Mouse (Mus musculus) heart, embryonic 15.5 days (tissue): ENCODE measurements around the gene Clec4f. TPM values are rescaled to one million over a fixed set of nuclear protein-coding genes. Genes with fewer than 3 reads are reported as not detected.
"Not testable (repeated sequence)": the region's sequence is repeated elsewhere in the genome, so short reads cannot be mapped to it uniquely, and the experiment has no call there.

Source experiments
- ATAC-seq: fragments of 200-750 bp; cut with Nextera tagmentation; replicated peaks from 2 replicates; pipeline ENCODE4 v1.8.0; 2017; ENCODE audit warnings: low read depth, moderate TSS enrichment; ENCODE audit not compliant: insufficient number of reproducible peaks, insufficient read depth, low FRiP score
- H3K27ac ChIP-seq: fragments of 300-500 bp; sonication (generic); 2 replicates; pipeline ENCODE4 v1.5.1; 2015; ENCODE audit warnings: mild to moderate bottlenecking, inconsistent platforms
- H3K27me3 ChIP-seq: fragments of 300-500 bp; sonication (generic); 2 replicates; pipeline ENCODE4 v1.6.1; 2015; ENCODE audit warnings: inconsistent platforms
- H3K36me3 ChIP-seq: fragments of 300-500 bp; sonication (generic); 2 replicates; pipeline ENCODE4 v1.6.1; 2015; ENCODE audit warnings: mild to moderate bottlenecking, inconsistent platforms
- H3K4me1 ChIP-seq: fragments of 300-500 bp; sonication (generic); replicated peaks from 2 replicates; pipeline ENCODE4 v1.6.1; 2015; ENCODE audit warnings: inconsistent platforms
- H3K4me2 ChIP-seq: fragments of 300-500 bp; sonication (generic); 2 replicates; pipeline ENCODE4 v1.6.1; 2015; ENCODE audit warnings: inconsistent platforms, mild to moderate bottlenecking, moderate library complexity
- H3K4me3 ChIP-seq: fragments of 300-500 bp; sonication (generic); 2 replicates; pipeline ENCODE4 v1.5.1; 2015; ENCODE audit warnings: mild to moderate bottlenecking, inconsistent platforms
- H3K9ac ChIP-seq: fragments of 300-500 bp; sonication (generic); 2 replicates; pipeline ENCODE4 v1.6.1; 2015; ENCODE audit warnings: mild to moderate bottlenecking, inconsistent platforms
- H3K9me3 ChIP-seq: fragments of 300-500 bp; sonication (generic); replicated peaks from 2 replicates; pipeline ENCODE4 v1.6.1; 2016; ENCODE audit warnings: inconsistent platforms
- WGBS: fragments of 180-500 bp; shearing (Covaris S2); methylation state at CpG from one replicate; pipeline ENCODE4 v1.1.7; 2015; ENCODE audit warnings: mixed read lengths; 5-methylcytosine and 5-hydroxymethylcytosine counted together
- polyA plus RNA-seq: library from polyadenylated mRNA; unstranded; fragments of >200 nt; fragmentation: Nextera tagmentation; extraction: Ambion mirVana; gene quantifications from 2 replicates; pipeline ENCODE4 v1.2.1, GENCODE M21; 2015

The Clec4f gene
- polyA plus RNA-seq, 1 experiment from 2014 or later = 0.50 TPM

GRCm38 (mm10) chr6:83634106-83634505, 21.9 kb downstream of the Clec4f start:
- not testable (repeated sequence) for H3K36me3 ChIP-seq, H3K9ac ChIP-seq

GRCm38 (mm10) chr6:83631815-83632214, 24.2 kb downstream of the Clec4f start:
- no peaks in the 10 kb centered on the region for H3K36me3 ChIP-seq
- H3K9ac ChIP-seq = no peak overlapping the region
- H3K27me3 ChIP-seq = no peaks in the 10 kb centered on the region
- no peaks in the 10 kb centered on the region for H3K9me3 ChIP-seq
- H3K4me1 ChIP-seq = no peaks in the 10 kb centered on the region; the same call in 1 of the 2 replicates
- 73% methylated on average over 4 of the region's 4 CpGs for WGBS
- no peak overlapping the region for H3K4me2 ChIP-seq
- no peak for ATAC-seq
- no peak overlapping the region for H3K4me3 ChIP-seq
- H3K27ac ChIP-seq = no peak overlapping the region

More at GRCm38 (mm10) chr6:83634106-83634505, 21.9 kb downstream of the Clec4f start:
- 42% methylated on average over 5 of the region's 5 CpGs for WGBS
- not testable (repeated sequence) for H3K4me2 ChIP-seq, ATAC-seq, H3K27me3 ChIP-seq, H3K4me3 ChIP-seq, H3K9me3 ChIP-seq, H3K27ac ChIP-seq, H3K4me1 ChIP-seq

- H3K4me3 ChIP-seq = no peak overlapping the region
- no peaks in the 10 kb centered on the region for H3K36me3 ChIP-seq
- 62% methylated on average over 17 of the region's 17 CpGs for WGBS
- peaks cover 4% of the 10 kb centered on the region; the same call in 1 of the 2 replicates for H3K27me3 ChIP-seq
- H3K27ac ChIP-seq = no peak overlapping the region
- H3K4me2 ChIP-seq = no peak overlapping the region
- H3K9ac ChIP-seq = no peak overlapping the region
- H3K9me3 ChIP-seq = no peaks in the 10 kb centered on the region
- no peaks in the 10 kb centered on the region for H3K4me1 ChIP-seq
- no peak for ATAC-seq
These were observed 29.2 kb downstream of the Clec4f start for GRCm38 (mm10) chr6:83626781-83627180.

- no peak overlapping the region for H3K4me3 ChIP-seq
- no peaks in the 10 kb centered on the region for H3K9me3 ChIP-seq
- no peaks in the 10 kb centered on the region for H3K36me3 ChIP-seq
- WGBS = 60% methylated on average over 9 of the region's 9 CpGs
- H3K4me2 ChIP-seq = no peak overlapping the region
- ATAC-seq = no peak
- H3K27ac ChIP-seq = no peak overlapping the region
- H3K27me3 ChIP-seq = 0 out of 2 replicates have a peak, but pooled peaks cover 4% of the 10 kb centered on the region
- H3K4me1 ChIP-seq = no peaks in the 10 kb centered on the region
- no peak overlapping the region for H3K9ac ChIP-seq
These were observed 36.0 kb downstream of the Clec4f start for GRCm38 (mm10) chr6:83619955-83620354.

- Histone ChIP-seq H3K9me3 (no peaks in the 10 kb centered on the region), H3K9ac (no peak overlapping the region), H3K36me3 (no peaks in the 10 kb centered on the region), H3K4me3 (no peak overlapping the region), H3K27ac (no peak overlapping the region), H3K27me3 (no peaks in the 10 kb centered on the region), H3K4me1 (no peaks in the 10 kb centered on the region), H3K4me2 (no peak overlapping the region)
- WGBS = 70% methylated on average over 15 of the region's 15 CpGs
- ATAC-seq = no peak
These were observed 38.2 kb downstream of the Clec4f start for GRCm38 (mm10) chr6:83617581-83618335.

GRCm38 (mm10) chr6:83616512-83616911, 39.5 kb downstream of the Clec4f start:
- H3K4me3 ChIP-seq = no peak overlapping the region
- no peak for ATAC-seq
- H3K36me3 ChIP-seq = no peaks in the 10 kb centered on the region
- H3K9ac ChIP-seq = no peak overlapping the region
- 47% methylated on average over 5 of the region's 5 CpGs for whole genome bisulfite sequencing
- H3K4me2 ChIP-seq = no peak overlapping the region
- H3K4me1 ChIP-seq = no peaks in the 10 kb centered on the region
- no peaks in the 10 kb centered on the region for H3K27me3 ChIP-seq
- H3K9me3 ChIP-seq = no peaks in the 10 kb centered on the region
- no peak overlapping the region for H3K27ac ChIP-seq

- Histone ChIP-seq H3K27ac (no peak overlapping the region), H3K4me3 (no peak overlapping the region), H3K4me1 (no peaks in the 10 kb centered on the region), H3K36me3 (no peaks in the 10 kb centered on the region), H3K27me3 (peaks cover 4% of the 10 kb centered on the region; the same call in 1 of the 2 replicates), H3K9me3 (no peaks in the 10 kb centered on the region), H3K9ac (no peak overlapping the region), H3K4me2 (no peak overlapping the region)
- ATAC-seq = peak; percentile 27; the same call in 1 of the 2 replicates
- WGBS = 69% methylated on average over 4 of the region's 4 CpGs
These were observed 41.5 kb downstream of the Clec4f start for GRCm38 (mm10) chr6:83614469-83614868.

GRCm38 (mm10) chr6:83612976-83613375, 43.0 kb downstream of the Clec4f start:
- 82% methylated on average over 1 of the region's 1 CpGs for WGBS
- Histone ChIP-seq H3K27me3 (peaks cover 4% of the 10 kb centered on the region; the same call in 1 of the 2 replicates), H3K27ac (no peak overlapping the region), H3K4me1 (no peaks in the 10 kb centered on the region), H3K4me3 (no peak overlapping the region), H3K4me2 (no peak overlapping the region), H3K36me3 (no peaks in the 10 kb centered on the region), H3K9me3 (no peaks in the 10 kb centered on the region), H3K9ac (no peak overlapping the region)
- no peak for ATAC-seq

- peak overlapping the region; percentile 36; the same call in 1 of the 2 replicates for H3K27ac ChIP-seq
- 30% methylated on average over 6 of the region's 6 CpGs for WGBS
These were observed 56.3 kb downstream of the Clec4f start for GRCm38 (mm10) chr6:83599636-83600174.

GRCm38 (mm10) chr6:83599060-83599550, 56.9 kb downstream of the Clec4f start:
- Histone ChIP-seq H3K27me3 (no peaks in the 10 kb centered on the region), H3K36me3 (no peaks in the 10 kb centered on the region), H3K9ac (no peak overlapping the region), H3K27ac (0 out of 2 replicates have a peak overlapping the region, but pooled peaks have one; percentile 36), H3K9me3 (no peaks in the 10 kb centered on the region), H3K4me1 (peaks cover 20% of the 10 kb centered on the region), H3K4me3 (peak overlapping the region; percentile 30), H3K4me2 (peak overlapping the region; percentile 58)
- peak; percentile 47; the same call in 1 of the 2 replicates for ATAC-seq
- 33% methylated on average over 24 of the region's 24 CpGs for WGBS

More at GRCm38 (mm10) chr6:83599636-83600174, 56.3 kb downstream of the Clec4f start:
- Histone ChIP-seq H3K36me3 (no peaks in the 10 kb centered on the region), H3K4me2 (peak overlapping the region; percentile 58), H3K27me3 (no peaks in the 10 kb centered on the region), H3K4me1 (peaks cover 20% of the 10 kb centered on the region), H3K9me3 (no peaks in the 10 kb centered on the region), H3K9ac (no peak overlapping the region), H3K4me3 (no peak overlapping the region)
- no peak for ATAC-seq

GRCm38 (mm10) chr6:83598646-83599045, 57.3 kb downstream of the Clec4f start:
- no peak overlapping the region for H3K27ac ChIP-seq
- peak; percentile 22; the same call in 1 of the 2 replicates for ATAC-seq
- no peaks in the 10 kb centered on the region for H3K9me3 ChIP-seq
- peak overlapping the region; percentile 58 for H3K4me2 ChIP-seq
- peaks cover 23% of the 10 kb centered on the region for H3K4me1 ChIP-seq
- 6% methylated on average over 9 of the region's 9 CpGs for WGBS
- H3K9ac ChIP-seq = no peak overlapping the region
- no peaks in the 10 kb centered on the region for H3K27me3 ChIP-seq
- H3K36me3 ChIP-seq = no peaks in the 10 kb centered on the region
- H3K4me3 ChIP-seq = peak overlapping the region; percentile 30
